Mouse (Mus musculus): Measurements from ENCODE around the gene Apoo. TPM values are rescaled to one million over a fixed set of nuclear protein-coding genes. Genes with fewer than 3 reads are reported as not detected.

Gene Apoo
- 135 TPM for polyA plus RNA-seq (2014; fragmentation: Illumina TruSeq; extraction: RNeasy Lipid Tissue Mini Kit (QIAGEN cat#74804); ENCODE audit: low read depth, low replicate concordance)

GRCm38 (mm10) chrX:94366670-94367241 is at the start of gene Apoo, which contains the start of gene Fam90a1b:
Apoo (plus strand) TSS chrX:94367117.
Fam90a1b (minus strand) TSS chrX:94366777.

Other genes starting within 250 kb of the Apoo start
- 13.6 TPM for gene Zfx, start 243.4 kb upstream of the Apoo start, polyA plus RNA-seq (2014; fragmentation: Illumina TruSeq; extraction: RNeasy Lipid Tissue Mini Kit (QIAGEN cat#74804); ENCODE audit: low read depth, low replicate concordance)
- 155 TPM for gene Eif2s3x, start 154.3 kb upstream of the Apoo start, polyA plus RNA-seq (2014; fragmentation: Illumina TruSeq; extraction: RNeasy Lipid Tissue Mini Kit (QIAGEN cat#74804); ENCODE audit: low read depth, low replicate concordance)
- gene Klhl15, start 132.5 kb upstream of the Apoo start, polyA plus RNA-seq (2014; fragmentation: Illumina TruSeq; extraction: RNeasy Lipid Tissue Mini Kit (QIAGEN cat#74804); ENCODE audit: low read depth, low replicate concordance) = 4.3 TPM
- not detected for gene Fam90a1b, start 340 bp upstream of the Apoo start, polyA plus RNA-seq (2014; fragmentation: Illumina TruSeq; extraction: RNeasy Lipid Tissue Mini Kit (QIAGEN cat#74804); ENCODE audit: low read depth, low replicate concordance)
- gene Maged1, start 175.0 kb downstream of the Apoo start, polyA plus RNA-seq (2014; fragmentation: Illumina TruSeq; extraction: RNeasy Lipid Tissue Mini Kit (QIAGEN cat#74804); ENCODE audit: low read depth, low replicate concordance) = 18.0 TPM